9 mouse cellular contexts compared by ENCODE assay signal in genomic region chr17:53480433-53480832, GRCm38 (mm10). TPM values are rescaled to one million over a fixed set of nuclear protein-coding genes. Genes with fewer than 3 reads are reported as not detected.
DNase-seq lines count a peak whose midpoint lies in the region; ATAC-seq and TF ChIP-seq lines count a peak whose summit lies in the region.
"Had no signal": no experiment of that assay in that cellular context is flagged by ENCODE, and none has a peak within 500 bp of the region (broad histone marks: within the 10 kb centered on the region; RNA-seq: fewer than 3 reads in every experiment).

No protein-coding gene starts in this region.

- peaks cover 11% of the 10 kb centered on the region for H3K36me3 ChIP-seq in liver, adult 2 months (ENCODE audit: control insufficient read depth, insufficient read depth, low read length)
- peaks cover 17% of the 10 kb centered on the region for H3K36me3 ChIP-seq in embryonic facial prominence, embryonic 14.5 days (ENCODE audit: control insufficient read depth, insufficient read depth, low read length)
- H3K36me3 ChIP-seq in intestine, embryonic 16.5 days (ENCODE audit: control insufficient read depth, insufficient read depth, low read length) = no peaks in the 10 kb centered on the region
- H3K36me3 ChIP-seq in neural tube, embryonic 13.5 days = peaks cover 11% of the 10 kb centered on the region

- intact Hi-C loops in gastrocnemius, postnatal 36 days (cut with DNase I) = no loop called here

- H3K9me3 ChIP-seq in embryonic facial prominence, embryonic 14.5 days (ENCODE audit: control insufficient read depth, low read length) = no peaks in the 10 kb centered on the region
- H3K9me3 ChIP-seq in intestine, embryonic 16.5 days (ENCODE audit: control insufficient read depth, low read length) = no peaks in the 10 kb centered on the region
- H3K9me3 ChIP-seq in neural tube, embryonic 13.5 days = no peaks in the 10 kb centered on the region

- peaks cover 10% of the 10 kb centered on the region; the same call in 1 of the 2 replicates for H3K4me1 ChIP-seq in liver, adult 2 months (ENCODE audit: control insufficient read depth, insufficient read depth, low read length)
- peaks cover 20% of the 10 kb centered on the region for H3K4me1 ChIP-seq in embryonic facial prominence, embryonic 14.5 days (ENCODE audit: control insufficient read depth, insufficient read depth, low read length)
- peaks cover 6% of the 10 kb centered on the region for H3K4me1 ChIP-seq in intestine, embryonic 16.5 days (ENCODE audit: control insufficient read depth, insufficient read depth, low read length)
- peaks cover 31% of the 10 kb centered on the region for H3K4me1 ChIP-seq in neural tube, embryonic 13.5 days (replicated peaks)

- H3K9ac ChIP-seq in liver, adult 2 months (ENCODE audit: low read depth, low read length) = no peak overlapping the region
- peak overlapping the region; percentile 99 for H3K9ac ChIP-seq in embryonic facial prominence, embryonic 14.5 days (ENCODE audit: low read depth, low read length)
- H3K9ac ChIP-seq in intestine, embryonic 16.5 days (ENCODE audit: low read depth, low read length) = peak overlapping the region; percentile 99
- H3K9ac ChIP-seq in neural tube, embryonic 13.5 days = peak overlapping the region; percentile 96

- DNase-seq in liver, adult 2 months (ENCODE audit: extremely low read depth, low read depth, low spot score) = peak; percentile 43
- DNase-seq in liver = no peak
- no peak for DNase-seq in embryonic facial prominence, embryonic 14.5 days (ENCODE audit: low spot score)
- no peak for DNase-seq in ovary, postnatal 36 days (ENCODE audit: low spot score)
- DNase-seq in layer of hippocampus, adult 8-10 months (ENCODE audit: low spot score in 2 of 2) = no peak
- no peak for DNase-seq in gastrocnemius, postnatal 36 days

- peaks cover 3% of the 10 kb centered on the region; the same call in 1 of the 2 replicates for H3K79me2 ChIP-seq in liver, adult 2 months (ENCODE audit: control insufficient read depth, insufficient read depth, low read length)

- peak overlapping the region; percentile 65 for H3K4me2 ChIP-seq in embryonic facial prominence, embryonic 14.5 days (ENCODE audit: low read depth, low read length)
- H3K4me2 ChIP-seq in intestine, embryonic 16.5 days (ENCODE audit: low read depth, low read length) = peak overlapping the region; percentile 78
- peak overlapping the region; percentile 83 for H3K4me2 ChIP-seq in neural tube, embryonic 13.5 days

- 19% methylated on average over 7 of the region's 7 CpGs for WGBS in liver, adult 2 months
- WGBS in embryonic facial prominence, embryonic 14.5 days = 49% methylated on average over 7 of the region's 7 CpGs
- WGBS in intestine, embryonic 16.5 days = 44% methylated on average over 7 of the region's 7 CpGs
- 57% methylated on average over 7 of the region's 7 CpGs for WGBS in neural tube, embryonic 13.5 days

- ATAC-seq in embryonic facial prominence, embryonic 14.5 days (ENCODE audit: low read depth) = no peak
- ATAC-seq in intestine, embryonic 16.5 days = no peak
- no peak for ATAC-seq in neural tube, embryonic 13.5 days (ENCODE audit: low read depth)

- H3K4me3 ChIP-seq in liver, adult 2 months (ENCODE audit: insufficient read depth, low read depth, low read length) = no peak overlapping the region; the same call in 1 of the 2 replicates
- H3K4me3 ChIP-seq in embryonic facial prominence, embryonic 14.5 days (ENCODE audit: low read depth, low read length) = peak overlapping the region; percentile 90
- H3K4me3 ChIP-seq in intestine, embryonic 16.5 days (ENCODE audit: low read length) = peak overlapping the region; percentile 97
- H3K4me3 ChIP-seq in neural tube, embryonic 13.5 days = peak overlapping the region; percentile 89

- TF ChIP-seq CTCF in liver, adult 2 months (IDR thresholded peaks at IDR 0.05; ENCODE audit: low read depth, low read length) = no peak

- H3K27me3 ChIP-seq in liver, adult 2 months (ENCODE audit: control insufficient read depth, insufficient read depth, low read length) = no peaks in the 10 kb centered on the region
- no peaks in the 10 kb centered on the region for H3K27me3 ChIP-seq in embryonic facial prominence, embryonic 14.5 days (replicated peaks; ENCODE audit: control insufficient read depth, insufficient read depth, low read length)
- H3K27me3 ChIP-seq in intestine, embryonic 16.5 days (replicated peaks; ENCODE audit: control insufficient read depth, insufficient read depth, low read length) = no peaks in the 10 kb centered on the region
- no peaks in the 10 kb centered on the region for H3K27me3 ChIP-seq in neural tube, embryonic 13.5 days

- TF ChIP-seq POLR2A in liver, adult 2 months (IDR thresholded peaks at IDR 0.05; ENCODE audit: extremely low read depth, insufficient read depth, low read length) = no peak

- no peak overlapping the region for H3K27ac ChIP-seq in liver, adult 2 months (replicated peaks; ENCODE audit: insufficient read depth, low read depth, low read length)
- no peak overlapping the region for H3K27ac ChIP-seq in embryonic facial prominence, embryonic 14.5 days (replicated peaks; ENCODE audit: low read depth, low read length)
- H3K27ac ChIP-seq in intestine, embryonic 16.5 days (ENCODE audit: low read length) = no peak overlapping the region
- no peak overlapping the region for H3K27ac ChIP-seq in neural tube, embryonic 13.5 days (replicated peaks)

RNA-seq across cellular contexts. Expression of gene Rab5a, which starts 1.4 kb away (rescaled TPM):
- total RNA-seq in liver, adult 2 months (2014; rRNA removed) = 44.8 and 53.7 TPM in 2 replicates
- polyA plus RNA-seq in liver, adult 2 months (2012; rRNA removed) = 6.0 and 7.5 TPM in 2 replicates
- 85.4 and 88.2 TPM in 2 replicates for polyA plus RNA-seq in embryonic facial prominence, embryonic 14.5 days (2014; fragmentation: Nextera tagmentation; extraction: Ambion mirVana)
- polyA plus RNA-seq in intestine, embryonic 16.5 days (2015; fragmentation: Nextera tagmentation; extraction: Ambion mirVana) = 61.0 and 63.8 TPM in 2 replicates
- polyA plus RNA-seq in neural tube, embryonic 13.5 days (2015; fragmentation: Nextera tagmentation; extraction: Ambion mirVana) = 107 and 127 TPM in 2 replicates
- total RNA-seq in layer of hippocampus, adult 8-10 months (2022) = 100 to 1,000 TPM; 110 to 124 (median 117) TPM
- 10 to 100 TPM; 39.9 to 42.9 TPM for total RNA-seq in gastrocnemius, postnatal 36 days (2021)

RNA-seq across cellular contexts. Expression of gene Efhb, which starts 17.3 kb away (rescaled TPM):
- total RNA-seq in liver, adult 2 months (2014; rRNA removed) = 0.07 TPM in 1 of 2 replicates, not detected in the other
- polyA plus RNA-seq in liver, adult 2 months (2012; rRNA removed) = not detected in 2 replicates
- 0.79 and 1.1 TPM in 2 replicates for polyA plus RNA-seq in embryonic facial prominence, embryonic 14.5 days (2014; fragmentation: Nextera tagmentation; extraction: Ambion mirVana)
- 0.33 and 0.38 TPM in 2 replicates for polyA plus RNA-seq in intestine, embryonic 16.5 days (2015; fragmentation: Nextera tagmentation; extraction: Ambion mirVana)
- polyA plus RNA-seq in neural tube, embryonic 13.5 days (2015; fragmentation: Nextera tagmentation; extraction: Ambion mirVana) = 0.29 and 0.37 TPM in 2 replicates
- total RNA-seq in layer of hippocampus, adult 8-10 months (2022) = under 1 TPM; 0.28 to 0.83 (median 0.57) TPM
- under 1 TPM; 0.17 to 0.18 TPM for total RNA-seq in gastrocnemius, postnatal 36 days (2021)

RNA-seq across cellular contexts. Expression of gene Pp2d1, which starts 58.8 kb away (rescaled TPM):
- total RNA-seq in liver, adult 2 months (2014; rRNA removed) = 0.09 TPM in 1 of 2 replicates, not detected in the other
- polyA plus RNA-seq in liver, adult 2 months (2012; rRNA removed) = not detected in 2 replicates
- 0.21 and 0.22 TPM in 2 replicates for polyA plus RNA-seq in embryonic facial prominence, embryonic 14.5 days (2014; fragmentation: Nextera tagmentation; extraction: Ambion mirVana)
- polyA plus RNA-seq in intestine, embryonic 16.5 days (2015; fragmentation: Nextera tagmentation; extraction: Ambion mirVana) = 0.16 TPM in 2 replicates
- polyA plus RNA-seq in neural tube, embryonic 13.5 days (2015; fragmentation: Nextera tagmentation; extraction: Ambion mirVana) = 0.18 and 0.31 TPM in 2 replicates
- total RNA-seq in layer of hippocampus, adult 8-10 months (2022) = not detected
- not detected for total RNA-seq in gastrocnemius, postnatal 36 days (2021)
- polyA plus RNA-seq: large intestine, adult 2 months had no signal
